Mouse (Mus musculus): ENCODE results near the gene 3110082I17Rik. TPM values are rescaled to one million over a fixed set of nuclear protein-coding genes. Genes with fewer than 3 reads are reported as not detected.

3110082I17Rik gene
- polyA plus RNA-seq, 1 experiment, result 4.8 TPM

GRCm38 (mm10) chr5:139455166-139455565 is 5.2 kb downstream of the 3110082I17Rik start:
- 89% methylated on average over 12 of the region's 12 CpGs for WGBS
- H3K36me3 ChIP-seq (ENCODE audit: control insufficient read depth, insufficient read depth, low read length), result no peaks in the 10 kb centered on the region
- no peak for DNase-seq
- no peaks in the 10 kb centered on the region for H3K27me3 ChIP-seq (replicated peaks; ENCODE audit: control insufficient read depth, insufficient read depth, low read length)
- H3K4me1 ChIP-seq (ENCODE audit: control insufficient read depth, insufficient read depth, low read length), result 0 out of 2 replicates have a peak, but pooled peaks cover 3% of the 10 kb centered on the region
- no peak overlapping the region for H3K27ac ChIP-seq (ENCODE audit: insufficient read depth, low read depth, low read length)
- no peak overlapping the region for H3K4me3 ChIP-seq (ENCODE audit: insufficient read depth, low read depth, low read length)
- TF ChIP-seq POLR2A (IDR thresholded peaks at IDR 0.05; ENCODE audit: low read depth, low read length), result no peak

- DNase-seq, result peak; percentile 41
- Histone ChIP-seq H3K4me3 (ENCODE audit: insufficient read depth, low read depth, low read length) (no peak overlapping the region), H3K27ac (ENCODE audit: insufficient read depth, low read depth, low read length) (no peak overlapping the region), H3K36me3 (ENCODE audit: control insufficient read depth, insufficient read depth, low read length) (no peaks in the 10 kb centered on the region), H3K27me3 (replicated peaks; ENCODE audit: control insufficient read depth, insufficient read depth, low read length) (no peaks in the 10 kb centered on the region), H3K4me1 (ENCODE audit: control insufficient read depth, insufficient read depth, low read length) (no peaks in the 10 kb centered on the region)
- 84% methylated on average over 10 of the region's 10 CpGs for WGBS
- no peak for TF ChIP-seq CTCF (conservative IDR thresholded peaks at IDR 0.05; ENCODE audit: insufficient read depth, insufficient read length, low read depth, low read length)
- no peak for TF ChIP-seq POLR2A (IDR thresholded peaks at IDR 0.05; ENCODE audit: low read depth, low read length)
Observed at GRCm38 (mm10) chr5:139453031-139453430, 7.3 kb downstream of the 3110082I17Rik start.

GRCm38 (mm10) chr5:139449926-139450325 is 10.4 kb downstream of the 3110082I17Rik start:
- no peaks in the 10 kb centered on the region for H3K27me3 ChIP-seq (replicated peaks; ENCODE audit: control insufficient read depth, insufficient read depth, low read length)
- no peaks in the 10 kb centered on the region for H3K4me1 ChIP-seq (ENCODE audit: control insufficient read depth, insufficient read depth, low read length)
- no peak overlapping the region for H3K4me3 ChIP-seq (ENCODE audit: insufficient read depth, low read depth, low read length)
- H3K36me3 ChIP-seq (ENCODE audit: control insufficient read depth, insufficient read depth, low read length), result no peaks in the 10 kb centered on the region
- H3K27ac ChIP-seq (ENCODE audit: insufficient read depth, low read depth, low read length), result no peak overlapping the region
- no peak for TF ChIP-seq CTCF (conservative IDR thresholded peaks at IDR 0.05; ENCODE audit: insufficient read depth, insufficient read length, low read depth, low read length)
- no peak for TF ChIP-seq POLR2A (IDR thresholded peaks at IDR 0.05; ENCODE audit: low read depth, low read length)
- WGBS, result 50% methylated on average over 4 of the region's 4 CpGs
- DNase-seq, result no peak

- no peak overlapping the region for H3K27ac ChIP-seq (ENCODE audit: insufficient read depth, low read depth, low read length)
- 53% methylated on average over 5 of the region's 5 CpGs for WGBS
- H3K4me3 ChIP-seq (ENCODE audit: insufficient read depth, low read depth, low read length), result no peak overlapping the region
- no peaks in the 10 kb centered on the region for H3K36me3 ChIP-seq (ENCODE audit: control insufficient read depth, insufficient read depth, low read length)
- DNase-seq, result peak; percentile 47
- H3K27me3 ChIP-seq (replicated peaks; ENCODE audit: control insufficient read depth, insufficient read depth, low read length), result no peaks in the 10 kb centered on the region
- TF ChIP-seq POLR2A (IDR thresholded peaks at IDR 0.05; ENCODE audit: low read depth, low read length), result no peak
- TF ChIP-seq CTCF (conservative IDR thresholded peaks at IDR 0.05; ENCODE audit: insufficient read depth, insufficient read length, low read depth, low read length), result no peak
- no peaks in the 10 kb centered on the region for H3K4me1 ChIP-seq (ENCODE audit: control insufficient read depth, insufficient read depth, low read length)
Observed at GRCm38 (mm10) chr5:139449161-139449791, 11.1 kb downstream of the 3110082I17Rik start.

- DNase-seq, result no peak
- no peaks in the 10 kb centered on the region for H3K36me3 ChIP-seq (ENCODE audit: control insufficient read depth, insufficient read depth, low read length)
- TF ChIP-seq CTCF (conservative IDR thresholded peaks at IDR 0.05; ENCODE audit: insufficient read depth, insufficient read length, low read depth, low read length) (no peak), POLR2A (IDR thresholded peaks at IDR 0.05; ENCODE audit: low read depth, low read length) (no peak)
- H3K4me3 ChIP-seq (ENCODE audit: insufficient read depth, low read depth, low read length), result no peak overlapping the region
- H3K27me3 ChIP-seq (replicated peaks; ENCODE audit: control insufficient read depth, insufficient read depth, low read length), result no peaks in the 10 kb centered on the region
- WGBS, result 68% methylated on average over 6 of the region's 6 CpGs
- no peak overlapping the region for H3K27ac ChIP-seq (ENCODE audit: insufficient read depth, low read depth, low read length)
- no peaks in the 10 kb centered on the region for H3K4me1 ChIP-seq (ENCODE audit: control insufficient read depth, insufficient read depth, low read length)
Observed at GRCm38 (mm10) chr5:139448025-139448424, 12.3 kb downstream of the 3110082I17Rik start.

- WGBS, result 76% methylated on average over 8 of the region's 8 CpGs
- TF ChIP-seq CTCF (conservative IDR thresholded peaks at IDR 0.05; ENCODE audit: insufficient read depth, insufficient read length, low read depth, low read length) (no peak; the same call in 1 of the 2 replicates), POLR2A (IDR thresholded peaks at IDR 0.05; ENCODE audit: low read depth, low read length) (no peak)
Observed at GRCm38 (mm10) chr5:139445258-139445657, 15.1 kb downstream of the 3110082I17Rik start.

GRCm38 (mm10) chr5:139442962-139443361 is 17.4 kb downstream of the 3110082I17Rik start:
- WGBS, result 74% methylated on average over 4 of the region's 4 CpGs
- no peak for DNase-seq
- Histone ChIP-seq H3K27me3 (replicated peaks; ENCODE audit: control insufficient read depth, insufficient read depth, low read length) (no peaks in the 10 kb centered on the region), H3K4me1 (ENCODE audit: control insufficient read depth, insufficient read depth, low read length) (no peaks in the 10 kb centered on the region), H3K36me3 (ENCODE audit: control insufficient read depth, insufficient read depth, low read length) (no peaks in the 10 kb centered on the region), H3K27ac (ENCODE audit: insufficient read depth, low read depth, low read length) (no peak overlapping the region), H3K4me3 (ENCODE audit: insufficient read depth, low read depth, low read length) (no peak overlapping the region)
- TF ChIP-seq POLR2A (IDR thresholded peaks at IDR 0.05; ENCODE audit: low read depth, low read length) (no peak), CTCF (conservative IDR thresholded peaks at IDR 0.05; ENCODE audit: insufficient read depth, insufficient read length, low read depth, low read length) (no peak)

More at GRCm38 (mm10) chr5:139445258-139445657, 15.1 kb downstream of the 3110082I17Rik start:
- H3K36me3 ChIP-seq (ENCODE audit: control insufficient read depth, insufficient read depth, low read length), result no peaks in the 10 kb centered on the region
- no peak overlapping the region for H3K27ac ChIP-seq (ENCODE audit: insufficient read depth, low read depth, low read length)
- no peak overlapping the region for H3K4me3 ChIP-seq (ENCODE audit: insufficient read depth, low read depth, low read length)
- no peak for DNase-seq
- H3K4me1 ChIP-seq (ENCODE audit: control insufficient read depth, insufficient read depth, low read length), result no peaks in the 10 kb centered on the region
- H3K27me3 ChIP-seq (replicated peaks; ENCODE audit: control insufficient read depth, insufficient read depth, low read length), result no peaks in the 10 kb centered on the region
